Mouse (Mus musculus) ES-Bruce4 (cell line): Measurements from ENCODE around the gene Ccdc136.

Experiments used
- CTCF ChIP-seq: IDR thresholded peaks from one replicate; pipeline ENCODE4 v1.8.1; 2011; ENCODE audit warnings: low read depth, low read length
- EP300 ChIP-seq: IDR thresholded peaks from 2 replicates; pipeline ENCODE4 v1.6.1; 2011; ENCODE audit warnings: low read depth, low read length; ENCODE audit not compliant: insufficient read depth
- POLR2A ChIP-seq: IDR thresholded peaks from one replicate; pipeline ENCODE4 v1.8.1; 2011; ENCODE audit warnings: low read length; ENCODE audit not compliant: insufficient read depth

DNA sequence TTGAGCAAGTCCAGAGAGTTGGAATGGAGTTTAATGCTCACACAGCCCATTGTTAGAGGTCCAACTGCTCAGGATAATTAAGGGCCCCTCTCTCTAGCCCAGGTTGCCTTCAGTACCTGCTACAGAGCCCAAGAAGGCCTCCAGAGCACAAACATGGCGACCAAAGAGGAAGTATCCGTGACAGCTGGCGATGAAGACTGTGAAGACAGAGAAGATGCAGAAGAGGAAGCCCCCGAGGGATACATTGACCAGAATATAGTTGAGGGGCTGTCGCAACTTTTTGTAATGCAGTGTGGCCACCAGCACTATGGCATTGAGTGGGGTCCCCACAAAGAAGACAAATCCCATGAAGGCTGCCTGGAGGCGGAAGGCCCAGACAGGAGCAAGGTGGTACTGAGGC lies 16.2 kb upstream of the Ccdc136 start:
- TF ChIP-seq POLR2A (no peak), EP300 (no peak), CTCF (no peak)
